Mouse (Mus musculus): Measurements from ENCODE around the gene Rpl36.

DNA sequence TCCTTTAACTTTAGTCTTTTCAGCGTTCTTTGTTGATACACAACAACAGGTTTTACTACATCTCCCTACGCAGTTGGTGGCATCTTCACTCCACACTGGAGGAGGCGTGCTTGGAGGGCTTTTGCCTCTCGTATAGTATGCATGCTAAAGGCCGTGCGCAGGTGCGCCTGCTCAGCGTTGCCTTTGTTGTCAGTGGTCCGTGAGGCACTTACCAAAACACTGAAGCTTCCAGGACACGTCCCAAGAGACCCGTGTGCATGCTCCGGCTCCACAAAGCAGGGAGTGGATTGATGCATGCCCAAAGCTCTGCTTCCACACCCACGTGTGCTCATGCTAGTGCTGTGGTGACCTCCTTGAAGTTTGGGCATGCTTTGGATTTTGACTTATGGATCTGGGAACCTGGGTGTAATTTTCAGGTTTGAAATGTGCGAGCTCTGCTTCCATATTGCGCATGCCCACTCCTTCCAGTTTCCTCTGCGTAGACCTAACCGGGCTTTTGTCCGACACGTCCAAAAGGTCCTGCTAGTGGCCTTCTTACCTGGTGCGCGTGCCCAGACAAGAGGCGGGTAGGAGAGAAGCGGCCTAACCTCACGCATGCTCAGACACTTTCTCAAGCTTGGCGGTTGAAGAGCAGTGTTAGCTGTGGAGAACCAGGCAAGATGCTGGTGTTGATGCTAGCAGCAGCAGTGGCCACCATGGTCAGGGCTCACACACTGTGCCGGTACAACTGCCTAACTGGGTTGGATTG lies 14.5 kb downstream of the Rpl36 start, which contains the start of gene Catsperd:
- no peak for TF ChIP-seq EP300 (IDR thresholded peaks at IDR 0.05; ENCODE audit: low read depth)
- TF ChIP-seq CTCF (IDR thresholded peaks at IDR 0.05; ENCODE audit: low read depth): no peak

All from liver, postnatal 0 days (tissue).